Mouse (Mus musculus) mammary gland, adult 2 months (tissue): ENCODE results near the gene Ndst4. TPM values are rescaled to one million over a fixed set of nuclear protein-coding genes. Genes with fewer than 3 reads are reported as not detected.

Experiments used
- polyA plus RNA-seq: library from polyadenylated mRNA; depleted of rRNA; stranded (reverse); fragments of >200 nt; gene quantifications from 2 replicates; pipeline ENCODE4 v1.2.3, GENCODE M21; 2012; ENCODE audit warnings: low replicate concordance; rRNA removed

Gene Ndst4
- 0.09 TPM in 1 of 2 replicates, not detected in the other for polyA plus RNA-seq

DNA sequence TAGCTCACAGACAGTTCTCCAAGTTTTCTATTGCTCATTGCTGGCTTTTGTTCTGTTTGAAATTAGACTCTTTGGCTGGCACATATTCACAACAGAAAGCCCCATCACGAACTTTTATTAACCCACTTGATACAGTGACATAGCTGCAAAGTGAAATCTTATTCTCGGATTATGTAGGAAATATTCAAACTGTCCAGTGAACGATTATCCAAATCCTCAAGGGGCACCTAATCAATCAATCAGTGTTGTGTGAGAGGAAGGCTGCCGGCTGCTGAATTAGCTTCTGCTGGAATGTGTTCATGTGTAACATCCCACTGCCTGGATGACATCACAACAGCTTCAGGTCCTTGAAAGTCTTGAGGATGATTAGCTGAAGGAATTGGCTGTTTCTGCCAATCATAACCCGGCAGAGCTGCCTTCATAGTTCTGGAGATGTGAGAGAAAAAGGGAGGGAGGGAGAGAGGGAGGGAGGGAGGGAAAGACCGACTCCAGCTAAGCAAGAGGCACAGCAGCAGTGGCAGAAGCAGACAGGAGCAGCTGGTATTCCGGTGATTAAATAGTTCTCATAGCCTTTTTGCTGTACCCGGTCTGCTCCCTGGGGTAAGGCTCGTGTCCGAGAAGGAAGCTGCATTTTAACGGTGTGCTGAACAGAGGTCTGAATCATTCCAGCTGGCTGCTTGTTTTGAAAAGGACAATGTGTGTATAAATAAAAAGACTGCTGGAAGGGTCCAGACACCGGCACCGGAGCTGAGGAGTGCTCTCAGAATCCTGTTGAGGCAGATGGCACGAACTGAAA lies at the start of gene Ndst4:
Gene Ndst4, plus strand, starts transcription at position 476 of the 796 bp plus-strand sequence.

